Mouse (Mus musculus) G1E (cell line): ENCODE measurements around the gene Bri3.

Source experiments
- CTCF ChIP-seq: IDR thresholded peaks from 2 replicates; pipeline ENCODE4 v1.5.1; 2012; ENCODE audit warnings: low read depth, low read length, inconsistent platforms, mixed read lengths
- GATA1 ChIP-seq: IDR thresholded peaks from 2 replicates; pipeline ENCODE4 v1.6.1; 2012; ENCODE audit warnings: borderline replicate concordance, low read length, inconsistent platforms, mixed read lengths
- TAL1 ChIP-seq: conservative IDR thresholded peaks from 2 replicates; pipeline ENCODE4 v1.6.1; 2012; ENCODE audit warnings: low read depth, low read length, inconsistent platforms, mixed read lengths

DNA sequence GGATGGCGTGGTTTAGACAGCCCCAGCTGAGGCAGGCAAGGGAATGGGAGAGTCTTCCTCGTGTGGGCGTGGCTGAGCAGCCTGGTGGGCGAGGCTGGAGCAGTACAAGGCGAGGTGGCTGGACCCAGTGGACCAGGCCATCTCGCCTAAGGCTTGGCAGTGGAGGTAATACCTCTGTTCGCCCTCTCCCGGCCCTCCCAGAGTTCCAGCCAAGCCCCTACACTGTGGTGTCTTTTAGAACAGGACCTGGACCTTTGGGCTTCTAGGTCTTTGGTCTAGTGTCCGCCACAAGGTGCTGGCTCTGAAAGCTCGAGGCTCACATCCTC is 114.3 kb downstream of the Bri3 start:
- no peak for TF ChIP-seq CTCF
- no peak for TF ChIP-seq TAL1
- TF ChIP-seq GATA1, result no peak
